Mouse (Mus musculus) erythroblast, embryonic 14.5 days (primary cell): ENCODE measurements around the gene Grik4.

Experiments
- GATA1 ChIP-seq: IDR thresholded peaks from 2 replicates; pipeline ENCODE4 v1.6.1; 2012; ENCODE audit warnings: low read length, inconsistent platforms, mixed read lengths
- TAL1 ChIP-seq: IDR thresholded peaks from 3 replicates; pipeline ENCODE4 v1.6.1; 2012; ENCODE audit warnings: low read length, inconsistent platforms, mixed read lengths

DNA sequence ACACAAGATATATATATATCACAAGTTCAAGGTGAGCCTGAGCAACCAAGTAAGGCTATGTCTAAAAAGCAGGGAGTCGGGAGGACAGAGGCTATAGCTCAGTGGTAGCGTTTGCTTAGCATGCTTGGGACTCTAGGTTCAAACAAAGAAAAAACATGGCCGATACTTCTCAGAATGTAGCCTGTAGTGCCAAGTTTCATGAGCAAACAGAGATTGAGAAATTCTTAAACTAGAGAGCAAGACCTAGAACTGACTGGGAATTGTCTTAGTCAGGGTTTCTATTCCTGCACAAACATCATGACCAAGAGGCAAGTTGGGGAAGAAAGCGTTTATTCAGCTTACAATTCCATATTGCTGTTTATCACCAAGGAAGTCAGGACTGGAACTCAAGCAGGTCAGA is 468.1 kb downstream of the Grik4 start:
- TF ChIP-seq GATA1 (no peak), TAL1 (no peak)
